Mouse (Mus musculus): ENCODE results near the gene Rsad2. TPM values are rescaled to one million over a fixed set of nuclear protein-coding genes. Genes with fewer than 3 reads are reported as not detected.

Gene Rsad2
- total RNA-seq, 2 experiments from 2014 or later = 0.37 to 0.48 TPM

DNA sequence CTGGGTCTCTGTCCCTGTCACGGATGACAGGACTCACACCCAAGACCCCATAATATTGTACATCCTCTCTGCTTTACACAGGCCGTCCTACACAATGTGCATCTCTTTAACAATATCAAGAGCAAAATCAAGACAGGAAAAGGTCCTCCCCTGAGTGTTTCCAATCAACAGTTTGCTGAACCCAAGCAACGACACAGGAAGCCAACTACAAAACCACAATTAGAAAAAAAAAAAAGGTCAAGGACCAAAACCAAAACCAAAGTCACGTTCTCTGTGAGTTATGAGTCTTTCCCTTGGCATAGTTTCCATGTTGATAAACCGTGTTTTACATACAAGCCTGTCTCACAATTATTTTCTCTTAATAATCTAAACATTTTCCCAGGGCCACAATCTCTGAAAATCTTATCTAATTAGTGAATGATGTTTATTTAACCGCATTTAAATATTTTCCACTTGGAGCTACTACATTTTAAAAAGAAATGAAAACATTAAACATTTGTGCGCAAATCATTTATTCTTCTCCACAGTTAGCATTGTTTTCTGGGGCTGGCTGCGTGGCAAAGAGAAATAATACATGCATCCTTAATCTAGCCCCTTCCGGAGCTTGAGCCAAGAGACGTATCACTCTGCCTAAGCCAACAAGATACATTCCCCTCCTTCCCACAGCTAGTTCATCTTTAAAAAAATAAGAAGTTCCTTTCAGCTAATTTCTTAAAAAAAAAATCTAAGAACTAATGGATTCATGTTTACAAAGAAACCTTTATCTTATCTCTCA lies 54.4 kb downstream of the Rsad2 start:
- DNase-seq (ENCODE audit: low spot score in 2 of 2) = no peak

DNA sequence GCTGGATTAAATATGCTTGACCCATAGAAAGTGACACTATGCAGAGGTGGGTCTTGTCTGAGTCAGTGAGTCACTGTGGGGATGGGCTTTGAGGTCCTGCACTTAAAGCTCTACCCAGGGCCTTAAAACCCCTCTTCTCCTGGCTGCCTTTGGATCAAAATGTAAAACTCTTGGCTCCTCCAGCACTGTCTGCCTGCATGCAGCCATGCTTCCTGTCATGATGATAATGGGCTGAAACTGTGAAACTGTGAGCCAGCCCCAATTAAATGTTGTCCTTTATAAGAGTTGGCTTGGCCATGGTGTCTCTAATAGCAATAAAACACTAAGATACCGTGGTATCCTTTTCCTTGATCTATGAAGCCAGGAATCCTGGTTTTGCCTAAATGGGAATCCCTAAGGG lies 55.0 kb downstream of the Rsad2 start:
- no peak for DNase-seq (ENCODE audit: low spot score in 2 of 2)

DNA sequence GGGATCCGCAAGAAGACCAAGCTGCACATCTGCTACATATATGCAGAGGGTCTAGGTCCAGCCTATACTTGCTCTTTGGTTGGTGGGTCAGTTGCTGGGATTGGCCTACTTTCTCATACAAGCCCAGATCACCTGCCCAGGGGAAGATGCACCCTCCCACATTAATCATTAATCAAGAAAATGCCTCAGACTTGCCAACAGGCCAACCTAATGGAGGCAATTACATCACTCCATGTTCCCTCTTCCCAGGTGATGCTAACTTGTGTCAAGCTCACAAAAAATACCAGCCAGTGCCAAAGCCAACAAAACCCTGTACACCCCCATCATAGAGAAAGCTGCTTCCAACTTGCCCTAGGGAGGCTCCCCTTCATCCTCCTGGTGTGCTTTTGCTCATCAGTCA lies 55.5 kb downstream of the Rsad2 start:
- no peak for DNase-seq (ENCODE audit: low spot score in 2 of 2)

DNA sequence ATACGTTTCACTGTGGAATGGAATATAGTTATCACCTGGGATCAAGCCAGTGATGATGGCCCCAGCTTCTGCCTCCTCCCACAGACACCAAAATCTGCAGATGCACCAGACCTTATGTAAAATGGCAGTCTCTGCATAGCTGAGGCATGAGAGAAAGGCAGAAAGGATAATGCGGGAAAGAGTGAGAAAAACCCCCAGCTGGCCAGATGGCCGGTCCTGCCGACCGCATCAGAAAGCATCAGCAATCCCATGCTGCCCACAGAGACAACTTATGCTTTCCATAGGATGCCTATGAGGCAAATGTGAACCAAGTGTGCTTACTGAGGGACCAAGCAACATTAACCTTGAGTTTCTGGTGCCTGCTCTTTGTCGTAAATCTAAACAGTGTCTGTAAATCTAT lies 56.9 kb downstream of the Rsad2 start:
- DNase-seq (ENCODE audit: low spot score in 2 of 2) = no peak

DNA sequence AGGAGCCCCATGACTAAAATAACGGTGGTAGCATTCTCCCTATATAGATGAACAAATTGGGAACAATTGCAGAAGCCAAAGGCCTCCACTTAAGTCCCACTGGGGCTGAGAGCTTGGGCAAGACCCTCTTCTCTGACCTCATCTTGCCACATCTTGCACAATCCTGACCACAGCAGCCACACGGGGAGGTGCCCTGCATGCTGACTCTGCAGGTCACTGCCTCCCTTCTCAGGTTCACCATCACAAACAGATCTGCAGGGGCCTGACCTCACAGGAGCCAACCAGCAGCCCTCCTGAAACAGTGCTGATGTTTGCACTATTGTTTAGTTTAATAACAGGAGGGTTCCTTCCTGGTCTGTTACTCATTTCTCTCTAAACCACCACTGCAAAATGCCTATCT lies 57.7 kb downstream of the Rsad2 start:
- DNase-seq (ENCODE audit: low spot score in 2 of 2) = no peak

DNA sequence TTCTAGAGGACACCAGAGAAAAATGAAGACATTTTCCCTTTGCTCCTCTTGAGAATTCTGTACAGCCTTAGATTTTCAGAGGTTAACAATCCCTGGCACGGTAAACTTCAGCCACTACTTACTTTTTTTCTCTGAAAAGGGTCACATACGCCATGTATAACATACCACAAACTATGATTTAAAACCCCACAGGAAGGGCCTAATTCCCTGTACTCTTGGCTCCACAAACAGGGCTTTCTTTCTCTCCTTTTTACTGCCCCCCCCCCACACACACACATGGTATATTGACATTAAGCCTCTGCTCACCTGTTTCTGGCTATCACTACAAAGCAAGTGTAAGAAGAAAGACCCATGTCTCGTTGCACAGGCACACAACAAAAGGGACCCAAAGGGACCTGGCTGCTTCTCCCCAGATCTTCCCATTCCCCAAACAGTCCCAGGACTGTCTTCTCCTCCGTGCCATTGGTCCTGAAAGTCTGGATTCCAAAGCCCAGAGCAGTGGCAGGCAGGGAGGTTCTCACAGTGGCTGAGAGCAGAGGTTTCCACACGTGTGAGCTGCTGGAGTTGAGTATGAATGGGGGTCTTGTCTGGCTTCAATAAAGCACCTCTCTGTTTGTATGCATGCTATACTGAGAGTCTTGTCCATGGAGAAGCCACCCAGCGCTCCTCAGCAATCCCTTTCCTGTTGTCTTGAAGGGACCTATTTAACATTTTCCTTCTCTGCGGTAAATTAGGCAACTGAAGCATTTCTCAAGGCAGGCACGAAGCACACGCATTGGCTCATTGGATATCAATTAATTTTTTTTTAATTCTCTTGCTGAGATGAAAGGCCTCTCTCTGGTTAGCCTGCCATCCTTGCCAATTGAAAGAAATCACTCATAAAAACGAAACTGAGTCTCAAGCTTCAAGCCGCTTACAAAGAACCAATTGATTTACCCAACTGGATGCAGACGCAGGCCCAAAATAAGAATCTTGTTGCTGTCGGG lies 61.5 kb downstream of the Rsad2 start:
- DNase-seq (ENCODE audit: low spot score in 2 of 2) = peak in 1 of 2 experiments; percentile 60

DNA sequence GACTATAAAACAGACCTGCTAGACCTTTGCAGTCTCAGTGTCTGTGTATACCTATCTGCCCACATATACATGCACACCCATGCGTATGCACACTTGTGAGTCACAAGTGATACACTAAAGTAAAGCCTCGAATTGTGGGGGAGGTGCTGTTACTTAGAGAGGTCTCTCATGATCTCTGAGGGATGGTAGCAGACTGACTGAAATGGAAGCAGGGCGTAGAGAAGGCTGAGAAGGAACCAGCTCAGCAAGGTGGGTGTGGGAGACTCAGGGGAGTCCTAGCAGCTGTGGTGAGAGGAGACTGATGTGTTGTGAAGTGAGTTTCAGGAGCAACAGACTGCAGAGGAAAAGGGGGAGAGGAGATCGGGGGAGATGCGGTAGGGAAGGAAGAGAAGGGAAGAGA lies 63.0 kb downstream of the Rsad2 start:
- DNase-seq (ENCODE audit: low spot score in 2 of 2) = no peak

Small RNA genes lying within 50 kb of the gene (microRNA-seq; reads per million reads assigned to microRNA genes)
- gene Mir6538 = 2.3 to 2.5 reads per million in 2 experiments

Other genes with a start within 250 kb of the Rsad2 start
- 10 to 100 TPM; 35.3 to 39.0 TPM for gene Rnf144a, start 41.2 kb downstream of the Rsad2 start, total RNA-seq (2021)
- gene Cmpk2, start 12.8 kb upstream of the Rsad2 start, total RNA-seq (2021) = 10 to 100 TPM; 16.3 to 17.3 TPM